Mouse (Mus musculus) ES-Bruce4 (cell line): ENCODE results near the gene Pnpla2. TPM values are rescaled to one million over a fixed set of nuclear protein-coding genes. Genes with fewer than 3 reads are reported as not detected.

Experiments
- H3K27ac ChIP-seq: 2 replicates; pipeline ENCODE4 v1.5.1; 2012; ENCODE audit warnings: low read length, inconsistent platforms; ENCODE audit not compliant: insufficient read depth
- H3K27me3 ChIP-seq: 2 replicates; pipeline ENCODE4 v1.6.1; 2012; ENCODE audit warnings: mild to moderate bottlenecking, low read length, inconsistent platforms; ENCODE audit not compliant: control insufficient read depth, poor library complexity, insufficient read depth, severe bottlenecking
- H3K36me3 ChIP-seq: 2 replicates; pipeline ENCODE4 v1.6.1; 2012; ENCODE audit warnings: inconsistent platforms, mild to moderate bottlenecking, low read length, moderate library complexity; ENCODE audit not compliant: control insufficient read depth, poor library complexity, insufficient read depth, severe bottlenecking
- H3K4me1 ChIP-seq: one replicate; pipeline ENCODE4 v1.8.1; 2011; ENCODE audit warnings: low read length; ENCODE audit not compliant: control insufficient read depth, insufficient read depth
- H3K4me3 ChIP-seq: 2 replicates; pipeline ENCODE4 v1.5.1; 2011; ENCODE audit warnings: low read depth, mild to moderate bottlenecking, low read length
- H3K9ac ChIP-seq: 2 replicates; pipeline ENCODE4 v1.6.1; 2012; ENCODE audit warnings: low read depth, mild to moderate bottlenecking, inconsistent platforms; ENCODE audit not compliant: poor library complexity, severe bottlenecking
- H3K9me3 ChIP-seq: replicated peaks from 2 replicates; pipeline ENCODE4 v1.6.1; 2012; ENCODE audit warnings: mild to moderate bottlenecking, low read length, inconsistent platforms; ENCODE audit not compliant: control insufficient read depth, poor library complexity, insufficient read depth, severe bottlenecking
- CTCF ChIP-seq: IDR thresholded peaks from one replicate; pipeline ENCODE4 v1.8.1; 2011; ENCODE audit warnings: low read depth, low read length
- EP300 ChIP-seq: IDR thresholded peaks from 2 replicates; pipeline ENCODE4 v1.6.1; 2011; ENCODE audit warnings: low read depth, low read length; ENCODE audit not compliant: insufficient read depth
- POLR2A ChIP-seq: IDR thresholded peaks from one replicate; pipeline ENCODE4 v1.8.1; 2011; ENCODE audit warnings: low read length; ENCODE audit not compliant: insufficient read depth
- polyA plus RNA-seq: library from polyadenylated mRNA; stranded (reverse); fragments of >200 nt; gene quantifications from 2 replicates; pipeline ENCODE4 v1.2.4, GENCODE M21; 2011; ENCODE audit warnings: low read depth; ENCODE audit not compliant: missing spikeins, insufficient read depth, insufficient read length

Pnpla2 gene
- polyA plus RNA-seq, 1 experiment: 33.3 TPM

DNA sequence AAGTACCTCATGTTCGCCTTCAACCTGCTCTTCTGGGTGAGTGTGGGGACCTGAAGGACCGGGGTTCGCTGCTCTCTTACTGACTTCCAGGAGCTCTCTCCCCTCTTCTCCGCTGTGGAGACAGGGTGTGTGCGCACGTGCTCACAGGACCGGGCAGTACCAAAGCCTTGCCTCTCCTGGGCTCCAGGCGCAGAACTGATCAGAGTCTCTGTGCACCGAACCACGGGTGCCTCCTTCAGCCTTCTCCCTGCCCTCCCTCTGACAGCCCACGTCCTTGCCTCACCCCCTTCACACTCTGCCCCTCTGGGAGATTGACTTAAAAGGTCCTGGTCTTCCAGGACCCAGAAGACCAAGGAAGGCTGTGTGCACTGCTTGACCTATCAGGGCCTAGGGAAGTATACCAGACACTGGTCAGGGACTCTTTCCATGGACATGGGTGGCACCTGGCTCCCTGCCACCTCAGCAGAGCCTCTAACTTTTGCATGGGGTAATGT, 27.6 kb downstream of the Pnpla2 start:
- Histone ChIP-seq H3K27ac (no peak overlapping the region), H3K9ac (peak overlapping the region; percentile 67)
- no peak for TF ChIP-seq POLR2A
- TF ChIP-seq CTCF: no peak
- TF ChIP-seq EP300: no peak

GRCm38 (mm10) chr7:141483114-141483653, 28.2 kb downstream of the Pnpla2 start:
- Histone ChIP-seq H3K27me3 (no peaks in the 10 kb centered on the region), H3K27ac (no peak overlapping the region), H3K9me3 (no peaks in the 10 kb centered on the region), H3K9ac (no peak overlapping the region), H3K4me1 (peaks cover 5% of the 10 kb centered on the region), H3K4me3 (no peak overlapping the region), H3K36me3 (no peaks in the 10 kb centered on the region)
- TF ChIP-seq CTCF: no peak
- TF ChIP-seq POLR2A: no peak
- no peak for TF ChIP-seq EP300

More for the DNA sequence above, 27.6 kb downstream of the Pnpla2 start:
- no peaks in the 10 kb centered on the region for H3K9me3 ChIP-seq
- no peaks in the 10 kb centered on the region for H3K36me3 ChIP-seq
- peaks cover 5% of the 10 kb centered on the region for H3K4me1 ChIP-seq
- no peaks in the 10 kb centered on the region for H3K27me3 ChIP-seq
- H3K4me3 ChIP-seq: peak overlapping the region; percentile 74

GRCm38 (mm10) chr7:141484186-141485120, 29.5 kb downstream of the Pnpla2 start:
- TF ChIP-seq EP300 (no peak), CTCF (no peak), POLR2A (no peak)
- Histone ChIP-seq H3K4me3 (no peak overlapping the region), H3K36me3 (no peaks in the 10 kb centered on the region), H3K9me3 (no peaks in the 10 kb centered on the region), H3K27ac (no peak overlapping the region), H3K9ac (no peak overlapping the region), H3K4me1 (peaks cover 5% of the 10 kb centered on the region), H3K27me3 (no peaks in the 10 kb centered on the region)

- no peaks in the 10 kb centered on the region for H3K9me3 ChIP-seq
- H3K9ac ChIP-seq: no peak overlapping the region
- peaks cover 5% of the 10 kb centered on the region for H3K4me1 ChIP-seq
- TF ChIP-seq POLR2A (no peak), EP300 (no peak), CTCF (no peak)
- no peaks in the 10 kb centered on the region for H3K27me3 ChIP-seq
- H3K36me3 ChIP-seq: no peaks in the 10 kb centered on the region
- no peak overlapping the region for H3K4me3 ChIP-seq
- H3K27ac ChIP-seq: no peak overlapping the region
These were observed 30.2 kb downstream of the Pnpla2 start for GRCm38 (mm10) chr7:141485186-141485585.

DNA sequence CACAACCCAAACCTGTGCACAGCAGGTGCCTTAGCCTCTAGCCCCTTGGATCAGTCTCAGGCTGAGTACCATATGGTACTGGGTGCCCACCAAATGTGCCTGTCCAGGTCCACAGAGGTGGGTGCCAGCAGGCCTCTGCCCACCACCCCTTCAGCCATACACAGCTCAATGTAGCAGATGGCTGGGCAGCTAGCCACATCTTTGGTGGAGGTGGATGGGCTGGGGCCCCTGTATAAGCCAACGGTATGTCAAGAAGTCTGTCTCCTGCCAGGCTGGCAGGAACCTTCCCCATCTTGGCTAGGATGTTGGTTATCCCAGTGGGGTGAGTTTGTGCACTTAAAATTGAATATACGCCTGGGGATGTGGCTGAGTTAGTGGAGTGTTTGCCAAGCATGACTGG, 30.6 kb downstream of the Pnpla2 start:
- Histone ChIP-seq H3K4me1 (peaks cover 5% of the 10 kb centered on the region), H3K27me3 (no peaks in the 10 kb centered on the region), H3K4me3 (no peak overlapping the region), H3K27ac (no peak overlapping the region), H3K9me3 (no peaks in the 10 kb centered on the region), H3K36me3 (no peaks in the 10 kb centered on the region), H3K9ac (no peak overlapping the region)
- no peak for TF ChIP-seq EP300
- no peak for TF ChIP-seq CTCF
- no peak for TF ChIP-seq POLR2A

DNA sequence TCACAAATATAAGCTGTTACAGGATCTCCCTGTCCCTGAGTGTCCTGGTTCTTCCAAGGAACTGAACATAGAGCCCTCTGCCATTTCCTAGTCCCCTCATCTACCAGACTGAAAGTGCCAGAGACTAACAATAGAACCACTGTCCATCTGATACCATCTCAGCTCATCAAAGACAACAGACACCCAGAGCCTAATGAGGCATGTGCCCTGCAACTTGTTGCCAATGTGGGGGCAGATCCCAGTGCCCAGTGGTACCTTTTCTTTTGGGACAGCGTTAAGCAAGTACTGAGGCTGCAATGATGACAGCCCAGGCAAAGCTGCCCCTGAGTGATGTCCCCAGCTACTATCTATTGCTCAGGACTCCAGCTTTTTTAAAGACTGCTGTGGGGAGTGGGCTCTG, 31.2 kb downstream of the Pnpla2 start:
- TF ChIP-seq POLR2A (no peak), CTCF (no peak)
- Histone ChIP-seq H3K36me3 (no peaks in the 10 kb centered on the region), H3K9ac (no peak overlapping the region), H3K9me3 (no peaks in the 10 kb centered on the region), H3K4me1 (peaks cover 5% of the 10 kb centered on the region), H3K27me3 (no peaks in the 10 kb centered on the region), H3K4me3 (no peak overlapping the region), H3K27ac (no peak overlapping the region)
